Mouse (Mus musculus): ENCODE measurements around the gene Armh3.

Armh3 gene

DNA sequence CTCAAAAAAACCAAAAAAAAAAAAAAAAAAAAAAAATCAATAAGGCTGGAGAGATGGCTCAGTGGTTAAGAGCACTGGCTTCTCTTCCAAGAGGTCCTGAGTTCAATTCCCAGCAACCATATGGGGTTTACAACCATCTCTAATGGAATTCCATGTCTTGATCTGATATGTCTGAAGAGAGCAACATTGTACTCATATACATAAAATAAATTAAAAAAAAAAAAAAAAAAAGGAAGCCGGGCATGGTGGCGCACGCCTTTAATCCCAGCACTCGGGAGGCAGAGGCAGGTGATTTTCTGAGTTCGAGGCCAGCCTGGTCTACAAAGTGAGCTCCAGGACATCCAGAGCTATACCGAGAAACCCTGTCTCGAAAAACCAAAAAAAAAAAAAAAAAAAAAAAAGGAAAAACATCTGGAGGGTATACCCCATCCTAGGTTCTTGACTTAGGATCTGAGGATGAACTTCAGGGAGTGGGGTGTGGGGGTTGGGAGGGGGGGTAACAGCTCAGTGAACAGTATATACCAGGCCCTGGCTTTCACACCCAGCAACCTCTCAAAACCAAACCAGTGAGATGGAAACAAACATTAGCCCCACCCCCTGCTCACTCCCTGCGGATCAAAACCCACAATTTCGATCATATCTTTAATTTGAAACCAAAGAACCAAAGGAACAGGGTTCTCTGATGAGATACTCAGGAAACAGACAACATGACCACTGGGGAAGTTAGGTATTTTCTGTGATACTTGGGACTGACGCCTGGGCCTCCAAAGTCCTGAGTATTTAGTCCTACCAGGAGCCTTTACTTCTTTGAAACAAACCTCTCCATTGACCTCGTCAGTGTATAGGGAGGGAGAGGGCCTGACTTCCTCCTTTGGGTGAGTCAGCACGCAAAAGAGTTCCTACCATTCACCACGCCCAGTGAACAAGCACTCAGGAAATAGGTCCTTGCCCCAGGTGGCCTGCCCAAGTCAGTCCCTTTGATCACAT, 208.1 kb downstream of the Armh3 start:
- DNase-seq (ENCODE audit: low spot score in 2 of 2), result no peak

DNA sequence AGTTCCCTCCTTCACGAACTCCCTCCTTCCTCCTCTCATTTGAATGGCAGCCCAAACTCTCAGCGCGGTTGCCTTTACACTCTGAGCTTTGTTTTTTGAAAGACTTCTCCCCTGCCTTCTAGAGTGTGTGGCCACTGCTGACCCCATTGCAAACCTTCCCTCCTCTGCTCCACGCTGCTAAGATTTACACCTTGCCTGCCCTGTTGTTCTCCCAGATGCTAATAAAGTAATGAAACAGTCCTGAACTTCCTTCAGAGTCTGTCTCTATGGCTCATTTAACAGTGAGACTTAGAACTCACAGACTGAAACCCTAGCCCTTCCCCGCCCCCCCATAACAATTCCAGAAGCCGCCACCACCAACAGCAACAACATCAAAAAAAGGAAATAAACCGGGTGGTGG, 208.9 kb downstream of the Armh3 start:
- no peak for DNase-seq (ENCODE audit: low spot score in 2 of 2)

DNA sequence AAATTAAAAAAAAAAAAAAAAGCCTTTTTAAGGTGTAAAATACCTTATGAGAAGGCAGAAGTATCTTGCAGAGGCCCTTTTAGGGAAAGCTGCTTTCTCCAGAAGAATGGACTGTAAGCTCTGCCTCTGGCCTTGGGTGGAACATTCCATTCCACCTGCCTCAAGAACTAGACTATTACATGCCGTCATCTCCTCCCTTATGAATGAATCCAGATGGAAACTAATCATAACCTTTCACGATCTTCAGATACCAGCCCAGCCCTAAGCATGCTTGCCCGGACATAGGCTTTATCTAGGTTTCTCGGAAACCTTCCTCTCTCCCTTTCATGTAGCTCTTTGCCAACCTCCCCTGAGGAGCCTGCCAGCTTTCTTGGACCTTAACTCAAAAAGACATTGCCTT, 210.0 kb downstream of the Armh3 start:
- no peak for DNase-seq (ENCODE audit: low spot score in 2 of 2)

DNA sequence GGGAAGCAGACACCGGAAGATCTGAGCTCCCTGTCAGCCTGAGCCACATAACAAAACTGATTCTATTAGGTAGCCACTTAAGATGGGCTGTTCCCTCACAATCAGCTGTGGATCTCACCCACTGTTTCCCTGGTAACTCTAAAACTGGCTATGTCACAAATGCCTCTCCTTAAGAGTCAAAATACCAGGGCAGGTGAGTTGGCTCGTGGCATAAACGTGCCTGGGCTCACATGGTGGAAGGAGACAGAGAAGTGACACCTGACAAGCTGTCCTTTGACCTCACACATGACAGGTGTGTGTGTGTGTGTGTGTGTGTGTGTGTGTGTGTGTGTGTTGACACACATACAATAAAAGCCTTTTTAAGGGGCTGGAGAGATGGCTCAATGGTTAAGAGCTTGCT, 210.8 kb downstream of the Armh3 start:
- DNase-seq (ENCODE audit: low spot score in 2 of 2), result no peak

DNA sequence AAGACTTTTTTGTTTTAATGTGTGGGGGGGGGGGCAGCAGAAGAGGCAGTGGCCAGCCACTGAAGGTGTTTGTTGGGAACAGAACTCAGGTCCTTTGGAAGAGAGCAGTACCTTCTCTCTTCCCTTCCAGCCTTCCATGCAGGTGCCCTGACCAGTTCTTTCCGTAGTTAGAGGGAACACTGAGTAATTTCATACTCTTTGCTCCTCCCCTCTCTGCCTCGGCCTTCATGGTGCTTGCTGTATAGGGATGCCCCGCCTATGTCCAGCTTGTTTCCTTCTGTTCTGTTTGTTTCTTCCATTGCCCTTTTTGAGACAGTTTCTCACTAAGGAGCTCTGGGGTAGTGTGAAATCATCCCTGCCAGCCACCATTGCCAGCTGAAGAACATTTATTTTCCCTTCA, 212.8 kb downstream of the Armh3 start:
- no peak for DNase-seq (ENCODE audit: low spot score in 2 of 2)

DNA sequence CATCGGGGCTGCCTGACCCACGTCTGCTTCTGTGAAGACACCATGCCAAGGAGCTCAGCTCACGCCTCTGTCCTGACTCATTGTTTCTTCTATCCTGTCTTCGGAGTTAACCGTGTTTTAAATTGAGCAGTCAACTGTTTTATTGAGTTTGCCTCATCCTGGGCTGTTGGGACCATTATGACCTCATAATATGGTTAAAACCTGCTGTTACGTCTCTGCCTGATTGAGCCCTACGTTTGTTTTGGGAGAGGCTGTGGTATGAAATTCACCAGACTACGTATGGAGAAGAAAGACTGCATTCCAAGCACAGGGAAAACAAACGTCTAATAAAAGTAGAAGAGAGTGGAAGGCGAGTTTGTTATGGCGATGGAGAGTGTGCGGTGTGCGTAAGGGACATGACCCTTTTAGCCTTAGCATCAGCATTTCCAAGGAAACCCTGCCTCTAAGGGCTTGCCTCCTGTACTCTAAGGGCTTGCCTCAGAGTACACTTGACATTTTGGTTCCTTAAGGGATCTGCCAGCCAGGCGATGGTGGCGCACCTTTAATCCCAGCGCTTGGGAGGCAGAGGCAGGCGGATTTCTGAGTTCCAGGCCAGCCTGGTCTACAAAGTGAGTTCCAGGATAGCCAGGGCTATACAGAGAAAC, 214.2 kb downstream of the Armh3 start:
- DNase-seq (ENCODE audit: low spot score in 2 of 2), result no peak

DNA sequence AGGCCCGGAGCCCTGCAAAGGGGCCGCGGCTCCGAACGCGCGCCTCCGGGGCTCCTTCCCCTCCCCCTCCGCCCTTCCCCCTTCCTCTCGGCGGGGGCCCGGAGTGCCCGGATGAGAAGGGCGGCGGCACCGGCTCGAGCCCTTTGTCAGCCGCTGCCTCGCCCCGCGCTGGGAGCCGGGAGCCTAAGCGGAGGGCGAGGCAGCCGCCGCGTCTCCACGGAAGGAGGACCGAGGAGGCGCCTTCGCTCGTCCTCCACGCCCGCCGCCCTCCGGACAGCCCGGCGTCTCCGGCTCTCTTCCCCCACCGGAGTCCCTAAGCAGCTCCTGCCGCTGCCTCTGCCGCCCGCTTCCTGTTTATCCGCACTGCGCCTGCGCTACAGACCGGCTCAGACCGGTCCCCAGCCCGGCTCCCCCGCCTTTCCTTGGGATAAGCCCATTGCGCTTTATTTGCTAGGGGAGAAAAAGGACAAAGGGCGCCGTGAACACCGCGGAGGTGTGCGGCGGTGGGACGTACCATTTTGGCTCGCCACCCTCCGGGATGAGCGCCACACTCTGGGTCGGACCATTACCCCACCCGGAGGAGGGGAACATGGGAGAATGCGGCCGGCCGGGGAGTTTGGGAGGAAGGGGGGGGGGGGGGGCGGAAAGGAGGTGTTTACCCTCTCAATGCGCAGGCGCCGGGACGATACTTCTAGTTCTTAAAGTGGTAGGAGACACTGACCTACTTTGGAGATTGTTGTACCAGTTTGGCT, 214.9 kb downstream of the Armh3 start, which contains the start of gene Mgea5:
Gene Mgea5 (minus strand): TSS at position 657 of the 752 bp plus-strand sequence.
- DNase-seq (ENCODE audit: low spot score in 2 of 2), result peak; percentile 97 to 98

DNA sequence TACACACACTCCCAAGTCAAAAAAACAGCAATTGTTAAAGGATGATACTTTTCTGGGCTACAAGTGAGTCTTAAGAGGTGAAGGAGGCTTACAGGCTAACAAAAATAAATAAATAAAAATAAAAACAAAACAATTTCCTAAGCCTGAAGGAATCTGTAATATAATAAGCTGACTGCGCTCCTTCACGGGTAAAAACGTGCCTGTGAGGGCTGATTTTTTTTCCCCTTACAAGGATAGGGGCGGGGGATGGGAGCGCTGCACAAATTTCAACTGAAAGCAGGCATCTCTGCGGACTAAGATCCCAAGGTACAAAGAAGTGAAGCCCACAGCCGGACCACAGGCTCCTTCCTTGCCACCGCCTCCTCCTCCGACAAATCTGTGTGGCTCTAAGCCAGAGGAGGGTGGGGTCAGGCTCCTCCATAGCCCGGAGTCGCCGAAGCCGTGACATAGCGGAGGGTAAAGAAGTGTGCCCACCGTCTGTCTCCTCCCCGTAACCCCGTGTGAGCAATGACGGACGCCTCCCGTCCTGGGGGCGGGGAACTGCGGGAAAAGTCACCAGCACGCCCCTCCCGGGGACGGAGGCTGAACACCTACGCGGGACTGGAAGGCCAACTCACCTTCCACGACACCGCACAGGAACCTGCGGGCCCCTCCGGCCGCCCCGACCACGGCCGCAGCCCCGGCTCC, 215.8 kb downstream of the Armh3 start:
- DNase-seq (ENCODE audit: low spot score in 2 of 2), result peak; percentile 54 to 59

DNA sequence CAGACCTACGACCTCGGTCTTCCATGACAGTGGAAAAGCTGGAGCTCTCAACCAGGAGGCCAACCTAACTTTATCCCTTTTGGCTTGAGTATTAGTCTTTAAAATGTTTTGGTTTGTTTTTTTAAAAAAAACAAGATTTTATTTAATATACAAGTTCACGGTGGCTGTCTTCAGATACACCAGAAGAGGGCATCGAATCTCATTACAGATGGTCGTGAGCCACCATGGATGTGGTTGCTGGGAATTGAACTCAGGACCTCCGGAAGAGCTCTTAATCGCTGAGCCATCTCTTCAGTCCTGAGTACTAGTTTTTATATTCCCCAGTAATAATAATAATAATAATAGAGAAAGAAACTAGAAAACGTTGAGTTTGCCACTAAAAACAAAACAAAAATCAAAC, 216.6 kb downstream of the Armh3 start:
- no peak for DNase-seq (ENCODE audit: low spot score in 2 of 2)

DNA sequence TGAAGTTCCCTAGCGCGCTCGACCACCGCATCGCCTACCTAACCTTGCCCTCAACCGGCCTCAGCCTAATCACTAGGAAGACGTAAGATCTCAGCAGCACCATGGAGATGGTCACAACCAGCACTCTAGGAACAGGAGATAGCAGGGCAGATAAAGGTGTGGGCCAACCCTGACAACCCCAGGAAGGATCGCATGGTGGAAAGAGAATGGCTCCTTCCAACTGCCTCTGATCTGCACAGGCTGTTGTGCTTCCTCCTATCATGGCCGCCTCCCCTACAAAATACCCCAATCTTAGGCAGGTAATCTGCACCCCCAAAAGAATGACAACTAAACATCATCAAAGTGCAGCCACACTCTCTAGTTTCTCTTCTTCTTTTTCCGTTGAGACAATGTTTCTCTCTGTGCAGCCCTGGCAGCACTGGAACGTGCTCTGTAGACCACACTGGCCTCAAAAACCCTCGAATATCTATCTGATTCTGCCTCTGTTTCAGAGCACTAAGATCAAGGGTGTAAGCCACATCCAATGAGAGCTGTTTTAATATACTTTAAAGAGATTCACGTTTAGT, 217.9 kb downstream of the Armh3 start:
- DNase-seq (ENCODE audit: low spot score in 2 of 2), result no peak

DNA sequence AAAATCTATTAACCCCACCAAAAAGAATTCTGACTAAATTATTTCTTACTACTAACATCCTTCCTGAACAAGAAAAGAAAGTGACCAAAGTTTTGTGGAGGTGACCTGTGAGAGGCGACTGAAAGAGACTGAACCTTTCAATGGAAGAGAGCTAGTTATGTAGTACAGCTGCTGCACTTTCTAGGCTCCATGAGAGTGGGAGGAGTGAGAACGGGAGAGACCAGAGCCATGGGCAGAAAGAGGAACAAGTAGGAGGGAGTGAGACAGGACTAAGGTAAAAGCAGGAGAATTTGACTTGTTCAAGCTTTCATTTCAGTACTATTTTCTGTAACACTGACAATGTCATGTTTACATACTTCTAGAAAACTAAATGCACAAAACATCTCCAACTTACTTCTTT, 222.8 kb downstream of the Armh3 start:
- DNase-seq (ENCODE audit: low spot score in 2 of 2), result peak; percentile 37 to 55

DNA sequence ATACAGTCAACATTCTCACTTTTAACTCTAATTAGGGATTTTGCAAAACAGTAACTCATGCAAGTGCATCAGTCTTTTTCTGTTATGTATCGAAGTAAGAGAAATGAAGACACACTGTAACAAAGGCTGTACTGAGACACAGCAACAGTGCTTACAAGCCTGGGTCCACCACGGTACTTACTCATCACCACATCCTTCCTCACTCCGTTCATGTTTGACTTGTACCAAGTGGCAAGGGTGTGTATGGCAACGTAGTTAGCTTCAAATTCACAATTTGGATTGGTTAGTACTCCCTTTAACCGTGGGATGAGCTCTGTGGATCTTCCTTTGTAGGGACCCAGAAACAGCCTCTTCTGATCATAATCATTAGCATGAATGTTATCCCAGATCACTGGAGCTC, 226.8 kb downstream of the Armh3 start:
- DNase-seq (ENCODE audit: low spot score in 2 of 2), result no peak

Measured in right cerebral cortex, adult 2 months (tissue).